Mouse (Mus musculus): ENCODE results near the gene Duox1. TPM values are rescaled to one million over a fixed set of nuclear protein-coding genes. Genes with fewer than 3 reads are reported as not detected.
A peak's percentile ranks its signal among the peaks of the same experiment; 100 is the strongest.
"Not testable (repeated sequence)": the region's sequence is repeated elsewhere in the genome, so short reads cannot be mapped to it uniquely, and the experiment has no call there.

Gene Duox1
- polyA plus RNA-seq, 1 experiment from 2014 or later = 0.67 TPM

- Histone ChIP-seq H3K36me3 (ENCODE audit: control insufficient read depth, insufficient read depth, low read length) (no peaks in the 10 kb centered on the region), H3K4me2 (ENCODE audit: low read depth, low read length) (no peak overlapping the region), H3K4me1 (ENCODE audit: control insufficient read depth, insufficient read depth, low read length) (peaks cover 3% of the 10 kb centered on the region; the same call in 1 of the 2 replicates), H3K27ac (replicated peaks; ENCODE audit: low read depth, low read length) (no peak overlapping the region), H3K4me3 (ENCODE audit: low read depth, low read length) (no peak overlapping the region), H3K27me3 (replicated peaks; ENCODE audit: control insufficient read depth, insufficient read depth, low read length) (no peaks in the 10 kb centered on the region), H3K9ac (ENCODE audit: low read depth, low read length) (no peak overlapping the region), H3K9me3 (ENCODE audit: control insufficient read depth, low read length) (no peaks in the 10 kb centered on the region)
- DNase-seq (ENCODE audit: low spot score) = no peak
- WGBS = 48% methylated on average over 2 of the region's 2 CpGs
- no peak for ATAC-seq (ENCODE audit: low read depth)
Measured at GRCm38 (mm10) chr2:122379292-122379650, 63.8 kb downstream of the Duox1 start.

- ATAC-seq (ENCODE audit: low read depth) (no peak), DNase-seq (ENCODE audit: low spot score) (peak; percentile 56)
- no peak overlapping the region for H3K9ac ChIP-seq (ENCODE audit: low read depth, low read length)
- no peaks in the 10 kb centered on the region for H3K27me3 ChIP-seq (replicated peaks; ENCODE audit: control insufficient read depth, insufficient read depth, low read length)
- H3K4me3 ChIP-seq (ENCODE audit: low read depth, low read length) = peak overlapping the region; percentile 23
- H3K9me3 ChIP-seq (ENCODE audit: control insufficient read depth, low read length) = no peaks in the 10 kb centered on the region
- H3K27ac ChIP-seq (replicated peaks; ENCODE audit: low read depth, low read length) = no peak overlapping the region
- H3K4me1 ChIP-seq (ENCODE audit: control insufficient read depth, insufficient read depth, low read length) = peaks cover 3% of the 10 kb centered on the region; the same call in 1 of the 2 replicates
- H3K4me2 ChIP-seq (ENCODE audit: low read depth, low read length) = peak overlapping the region; percentile 41
- no peaks in the 10 kb centered on the region for H3K36me3 ChIP-seq (ENCODE audit: control insufficient read depth, insufficient read depth, low read length)
- WGBS = 14% methylated on average over 11 of the region's 11 CpGs
Measured at GRCm38 (mm10) chr2:122380768-122381311, 65.4 kb downstream of the Duox1 start.

DNA sequence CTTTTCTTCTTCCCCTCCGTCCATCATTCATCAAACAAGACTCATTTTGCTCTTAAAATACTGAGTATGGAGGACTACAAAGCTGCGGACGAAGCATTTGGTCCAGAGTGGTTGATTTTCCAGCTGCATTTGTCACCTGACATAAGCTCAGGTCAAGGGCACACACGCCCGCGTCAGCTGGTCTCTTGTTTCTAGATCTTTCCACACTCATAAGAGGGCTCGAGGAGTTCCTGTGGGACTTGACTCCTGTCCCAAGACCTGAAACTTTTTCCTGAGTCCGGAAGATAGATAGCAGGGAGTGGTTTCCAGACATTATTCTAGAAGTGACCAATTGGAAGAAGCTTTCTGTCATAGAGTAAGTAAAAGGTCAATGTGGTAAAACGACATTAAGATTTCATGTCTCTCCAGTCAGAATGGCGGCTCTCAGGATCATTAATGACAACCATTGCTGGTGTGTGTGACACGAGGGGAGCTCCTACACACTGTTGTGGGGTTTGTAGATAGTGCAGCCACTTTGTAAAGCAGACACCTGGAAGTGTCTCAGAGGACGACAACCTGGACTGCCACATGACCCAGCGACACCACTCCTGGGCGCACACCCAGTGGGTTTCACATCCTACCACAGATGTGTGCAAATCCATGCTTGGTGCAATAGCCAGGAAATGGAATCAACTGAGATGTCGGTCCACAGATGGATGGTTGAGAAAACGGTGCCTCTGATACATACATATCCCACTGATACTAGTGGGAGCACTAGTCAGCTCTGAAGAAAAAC, 66.0 kb downstream of the Duox1 start:
- Histone ChIP-seq H3K27ac (replicated peaks; ENCODE audit: low read depth, low read length) (no peak overlapping the region), H3K4me2 (ENCODE audit: low read depth, low read length) (no peak overlapping the region), H3K4me3 (ENCODE audit: low read depth, low read length) (no peak overlapping the region), H3K9me3 (ENCODE audit: control insufficient read depth, low read length) (no peaks in the 10 kb centered on the region), H3K36me3 (ENCODE audit: control insufficient read depth, insufficient read depth, low read length) (no peaks in the 10 kb centered on the region), H3K4me1 (ENCODE audit: control insufficient read depth, insufficient read depth, low read length) (peaks cover 3% of the 10 kb centered on the region; the same call in 1 of the 2 replicates), H3K27me3 (replicated peaks; ENCODE audit: control insufficient read depth, insufficient read depth, low read length) (no peaks in the 10 kb centered on the region), H3K9ac (ENCODE audit: low read depth, low read length) (no peak overlapping the region)
- 73% methylated on average over 16 of the region's 16 CpGs for WGBS
- DNase-seq (ENCODE audit: low spot score) = no peak
- ATAC-seq (ENCODE audit: low read depth) = no peak

- no peaks in the 10 kb centered on the region for H3K36me3 ChIP-seq (ENCODE audit: control insufficient read depth, insufficient read depth, low read length)
- H3K9me3 ChIP-seq (ENCODE audit: control insufficient read depth, low read length) = no peaks in the 10 kb centered on the region
- H3K4me1 ChIP-seq (ENCODE audit: control insufficient read depth, insufficient read depth, low read length) = peaks cover 3% of the 10 kb centered on the region; the same call in 1 of the 2 replicates
- H3K4me2 ChIP-seq (ENCODE audit: low read depth, low read length) = no peak overlapping the region
- H3K27me3 ChIP-seq (replicated peaks; ENCODE audit: control insufficient read depth, insufficient read depth, low read length) = no peaks in the 10 kb centered on the region
- no peak for ATAC-seq (ENCODE audit: low read depth)
- DNase-seq (ENCODE audit: low spot score) = no peak
- H3K4me3 ChIP-seq (ENCODE audit: low read depth, low read length) = no peak overlapping the region
- no peak overlapping the region for H3K27ac ChIP-seq (replicated peaks; ENCODE audit: low read depth, low read length)
- H3K9ac ChIP-seq (ENCODE audit: low read depth, low read length) = no peak overlapping the region
- WGBS = 72% methylated on average over 6 of the region's 6 CpGs
Measured at GRCm38 (mm10) chr2:122382121-122382520, 66.6 kb downstream of the Duox1 start.

DNA sequence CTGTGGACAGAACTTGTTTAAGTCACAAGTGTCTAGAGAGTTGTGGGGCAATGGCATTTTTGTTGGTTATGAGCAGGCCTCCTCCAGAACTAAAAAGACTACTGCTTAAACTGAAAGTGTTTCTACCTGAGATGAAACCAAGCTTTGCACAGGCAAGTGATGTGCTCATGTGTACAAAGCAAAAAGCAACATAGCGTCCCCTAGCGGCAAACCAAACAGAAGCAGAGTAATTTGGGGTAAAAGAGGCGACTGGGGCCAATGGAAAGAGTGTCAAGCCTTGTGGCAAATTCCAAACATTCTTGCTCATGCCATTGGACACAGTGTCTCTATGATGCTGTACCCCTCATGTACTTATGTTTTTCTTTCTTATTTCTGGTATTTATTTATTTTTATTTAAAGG, 69.6 kb downstream of the Duox1 start:
- Histone ChIP-seq H3K4me1 (ENCODE audit: control insufficient read depth, insufficient read depth, low read length) (peaks cover 3% of the 10 kb centered on the region; the same call in 1 of the 2 replicates), H3K4me2 (ENCODE audit: low read depth, low read length) (no peak overlapping the region), H3K27me3 (replicated peaks; ENCODE audit: control insufficient read depth, insufficient read depth, low read length) (no peaks in the 10 kb centered on the region), H3K9me3 (ENCODE audit: control insufficient read depth, low read length) (no peaks in the 10 kb centered on the region), H3K4me3 (ENCODE audit: low read depth, low read length) (no peak overlapping the region), H3K36me3 (ENCODE audit: control insufficient read depth, insufficient read depth, low read length) (no peaks in the 10 kb centered on the region), H3K27ac (replicated peaks; ENCODE audit: low read depth, low read length) (no peak overlapping the region), H3K9ac (ENCODE audit: low read depth, low read length) (no peak overlapping the region)
- ATAC-seq (ENCODE audit: low read depth) (no peak), DNase-seq (ENCODE audit: low spot score) (no peak)
- WGBS = 40% methylated on average over 3 of the region's 3 CpGs

DNA sequence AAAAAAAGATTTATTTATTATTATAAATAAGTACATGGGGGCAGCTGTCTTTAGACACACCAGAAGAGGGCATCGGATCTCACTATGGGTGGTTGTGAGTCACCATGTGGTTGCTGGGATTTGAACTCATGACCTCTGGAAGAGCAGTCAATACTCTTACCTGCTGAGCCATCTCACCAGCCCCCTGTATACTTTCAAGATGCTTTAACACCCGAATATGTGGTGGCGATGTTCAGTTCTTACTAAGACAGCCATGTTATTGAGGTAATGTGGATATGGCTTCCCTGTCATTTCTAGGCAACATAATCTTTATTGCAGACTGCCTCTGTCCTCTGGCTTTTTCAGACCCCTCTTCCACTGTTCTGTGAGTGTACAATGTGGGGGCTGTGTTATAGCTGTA, 71.7 kb downstream of the Duox1 start:
- H3K4me3 ChIP-seq (ENCODE audit: low read depth, low read length); H3K4me2 ChIP-seq (ENCODE audit: low read depth, low read length); H3K36me3 ChIP-seq (ENCODE audit: control insufficient read depth, insufficient read depth, low read length); H3K27me3 ChIP-seq (replicated peaks; ENCODE audit: control insufficient read depth, insufficient read depth, low read length); H3K27ac ChIP-seq (replicated peaks; ENCODE audit: low read depth, low read length); H3K9me3 ChIP-seq (ENCODE audit: control insufficient read depth, low read length); H3K4me1 ChIP-seq (ENCODE audit: control insufficient read depth, insufficient read depth, low read length); DNase-seq (ENCODE audit: low spot score); H3K9ac ChIP-seq (ENCODE audit: low read depth, low read length); ATAC-seq (ENCODE audit: low read depth): not testable (repeated sequence)
- WGBS = 86% methylated on average over 3 of the region's 3 CpGs

DNA sequence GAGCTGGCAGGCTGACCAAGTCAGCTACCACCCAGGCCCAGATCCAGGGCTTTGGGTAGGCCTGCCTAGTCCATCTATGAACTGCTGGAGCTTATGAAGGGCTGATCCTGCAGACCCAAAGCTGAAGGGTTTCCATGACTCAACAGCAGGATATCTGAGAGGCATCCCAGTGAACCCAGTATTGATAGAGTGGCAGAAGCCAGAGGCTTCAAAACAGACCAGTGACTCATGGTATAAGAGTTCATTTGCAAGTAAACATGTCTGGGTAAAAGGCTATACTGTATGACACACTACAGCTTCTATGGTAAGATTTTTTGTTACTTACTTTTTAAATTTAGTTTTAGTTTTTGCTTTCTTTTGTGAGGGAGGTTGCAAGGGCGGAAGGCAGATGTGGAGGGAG, 80.7 kb downstream of the Duox1 start:
- Histone ChIP-seq H3K27ac (replicated peaks; ENCODE audit: low read depth, low read length) (no peak overlapping the region), H3K4me3 (ENCODE audit: low read depth, low read length) (no peak overlapping the region), H3K9me3 (ENCODE audit: control insufficient read depth, low read length) (no peaks in the 10 kb centered on the region), H3K9ac (ENCODE audit: low read depth, low read length) (no peak overlapping the region), H3K36me3 (ENCODE audit: control insufficient read depth, insufficient read depth, low read length) (no peaks in the 10 kb centered on the region), H3K4me1 (ENCODE audit: control insufficient read depth, insufficient read depth, low read length) (no peaks in the 10 kb centered on the region), H3K27me3 (replicated peaks; ENCODE audit: control insufficient read depth, insufficient read depth, low read length) (no peaks in the 10 kb centered on the region), H3K4me2 (ENCODE audit: low read depth, low read length) (no peak overlapping the region)
- ATAC-seq (ENCODE audit: low read depth) (no peak), DNase-seq (ENCODE audit: low spot score) (no peak)
- WGBS = 80% methylated on average over 1 of the region's 1 CpGs
